Mouse (Mus musculus): ENCODE data around the gene Rassf6. TPM values are rescaled to one million over a fixed set of nuclear protein-coding genes. Genes with fewer than 3 reads are reported as not detected.

The Rassf6 gene
- total RNA-seq (2022), result not detected

DNA sequence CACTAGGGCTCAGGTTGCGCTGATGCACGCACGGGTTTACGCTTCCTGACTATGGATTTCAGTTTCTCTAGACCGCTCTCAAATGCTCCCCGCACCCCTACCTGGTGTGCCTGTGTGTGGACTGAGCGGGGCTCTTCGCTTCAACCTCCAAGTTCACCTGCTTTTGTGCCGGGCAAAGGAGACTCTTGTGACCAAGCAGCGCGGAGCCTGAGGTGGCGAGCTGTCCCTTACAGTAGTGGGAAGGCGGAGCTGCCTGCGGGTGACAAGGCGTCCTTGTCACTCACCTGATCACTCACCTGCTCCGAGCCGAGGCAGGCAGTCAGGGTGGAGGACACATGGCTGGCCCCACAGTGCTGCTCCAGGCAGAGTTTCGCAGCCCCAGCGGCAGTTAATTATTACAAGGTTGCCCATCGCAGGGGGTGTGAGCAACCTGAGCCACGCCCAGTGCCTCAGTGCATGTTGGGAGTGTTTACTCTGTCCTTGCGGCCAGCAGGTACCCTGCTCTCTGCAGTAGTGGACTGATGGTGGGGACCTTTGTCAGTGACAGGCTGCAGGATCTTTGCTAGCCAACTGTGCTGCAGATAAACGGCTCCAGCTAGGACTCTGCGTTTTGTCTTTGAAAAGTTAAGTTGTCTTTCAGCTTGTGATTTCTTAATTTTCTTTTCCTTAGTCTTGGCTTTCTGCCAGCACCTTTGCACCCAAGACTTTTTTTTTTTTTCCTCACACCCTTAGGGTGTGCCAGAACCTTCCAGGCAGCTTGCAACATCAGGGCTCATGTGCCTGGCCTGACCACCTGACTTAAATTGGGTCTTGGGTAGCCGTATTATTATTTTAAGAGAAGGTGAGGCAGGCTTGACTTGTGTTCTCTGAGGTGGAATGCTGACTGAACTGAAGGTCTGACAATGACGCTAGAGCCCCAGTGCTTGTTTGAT, at the start of gene Rassf6:
Gene Rassf6, minus strand, starts transcription at position 372 of the 932 bp plus-strand sequence.
- no peak for DNase-seq (ENCODE audit: low spot score in 2 of 2)

DNA sequence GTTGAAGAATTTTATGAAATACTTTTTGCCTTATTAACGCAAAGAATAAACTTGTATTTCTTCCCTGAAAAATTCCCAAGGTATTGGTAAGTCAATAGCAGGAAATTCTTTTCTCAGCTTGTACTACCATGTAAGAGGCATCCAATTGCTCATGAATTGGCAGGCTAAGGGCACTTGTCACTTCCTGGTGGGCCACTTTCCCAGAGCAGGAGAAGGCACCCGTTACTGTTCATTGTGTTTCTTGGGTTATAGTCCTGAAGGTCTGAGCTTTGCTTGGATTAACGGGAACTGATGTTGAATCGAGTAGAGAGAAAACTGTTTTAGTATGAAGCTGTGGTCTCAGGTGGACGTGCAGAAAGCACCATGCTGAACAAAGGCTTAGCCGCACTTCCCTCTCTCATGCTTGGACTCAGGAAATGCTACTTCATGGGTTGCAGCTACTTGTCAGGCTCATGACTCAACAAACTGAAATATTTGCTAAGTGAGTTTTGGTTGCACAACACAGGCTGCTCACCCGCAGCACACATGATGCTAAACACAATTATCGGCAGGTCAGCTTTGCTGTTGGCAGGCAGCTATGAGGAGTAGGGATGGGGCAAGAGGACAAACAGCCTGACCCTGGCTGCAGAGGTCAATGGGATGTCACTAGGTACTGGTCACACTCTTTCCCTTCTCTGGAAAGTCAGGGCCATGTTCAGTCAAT, 49.1 kb upstream of the Rassf6 start:
- DNase-seq (ENCODE audit: low spot score in 2 of 2), result no peak

DNA sequence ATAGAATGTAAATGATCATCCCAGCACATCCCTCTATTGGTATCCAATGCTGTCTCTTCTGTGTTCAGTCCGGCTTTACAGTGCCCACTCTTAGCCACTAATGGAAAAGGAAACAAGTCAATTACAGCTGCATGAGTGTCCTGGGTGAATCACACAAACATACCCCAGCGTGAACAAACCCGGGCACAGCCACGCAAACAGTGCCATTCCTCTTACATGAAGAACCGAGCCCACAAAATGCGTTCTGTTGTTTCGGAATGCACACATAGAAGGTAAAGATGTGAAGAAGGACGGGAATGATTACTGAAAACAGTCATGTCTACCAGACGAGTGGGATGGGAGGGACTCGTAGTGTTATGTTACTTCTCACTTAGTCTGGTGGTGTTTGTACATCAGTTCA, 47.5 kb upstream of the Rassf6 start:
- DNase-seq (ENCODE audit: low spot score in 2 of 2), result no peak

DNA sequence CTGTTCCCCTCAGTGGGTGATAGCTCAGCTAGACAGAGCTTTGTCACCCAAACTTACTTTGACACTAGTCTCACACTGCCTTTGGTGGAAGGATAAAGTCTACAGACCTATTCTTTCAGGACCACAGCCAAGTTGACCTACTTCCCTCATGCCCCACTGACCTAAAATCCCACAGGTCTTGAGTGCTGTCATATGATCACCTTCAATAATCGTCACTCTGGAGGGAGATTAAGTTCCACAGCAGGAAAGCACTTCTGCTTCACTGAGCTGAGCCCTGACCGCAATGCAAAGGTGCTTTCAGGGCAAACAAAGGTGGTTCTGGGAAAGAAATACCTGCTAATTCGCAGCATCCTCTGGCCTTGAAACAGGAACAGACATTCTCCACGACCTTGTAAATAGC, 44.5 kb upstream of the Rassf6 start:
- no peak for DNase-seq (ENCODE audit: low spot score in 2 of 2)

DNA sequence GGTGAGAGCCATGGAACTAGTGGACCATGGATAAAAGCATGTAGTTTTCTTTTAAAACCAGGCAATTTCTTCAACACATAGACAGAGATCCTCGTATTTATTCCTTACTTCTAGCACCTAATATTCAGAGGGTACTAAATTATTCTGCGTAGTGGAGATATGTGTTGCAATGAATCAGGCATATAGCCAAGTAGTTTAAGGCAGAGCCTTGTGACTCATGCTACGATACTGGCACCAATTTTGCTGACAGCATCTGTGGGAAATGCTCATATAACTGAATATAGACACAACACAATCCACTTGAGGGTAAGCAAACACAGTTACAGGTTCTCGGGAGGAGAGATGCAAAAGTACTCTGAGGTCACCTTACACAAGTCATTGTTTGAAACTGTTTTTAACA, 41.4 kb upstream of the Rassf6 start:
- no peak for DNase-seq (ENCODE audit: low spot score in 2 of 2)

DNA sequence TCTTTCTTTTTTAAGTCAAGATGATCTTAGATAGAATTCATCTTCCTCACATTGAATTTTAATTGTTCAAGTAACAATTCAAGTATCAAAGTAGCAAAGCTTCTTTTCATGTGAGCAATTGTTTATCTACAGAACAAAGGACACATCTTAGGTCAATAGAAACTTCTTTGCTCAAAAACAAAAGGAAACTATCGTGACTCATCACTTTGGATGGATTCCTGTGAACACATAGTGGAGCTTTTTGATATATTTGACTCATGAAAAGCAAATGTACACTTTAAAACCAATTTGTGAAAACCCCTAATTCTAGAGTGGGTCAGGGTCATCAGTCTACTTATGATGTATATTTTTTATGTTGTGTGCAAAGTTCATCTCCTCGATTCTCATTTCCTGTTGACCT, 37.1 kb upstream of the Rassf6 start:
- DNase-seq (ENCODE audit: low spot score in 2 of 2), result no peak

DNA sequence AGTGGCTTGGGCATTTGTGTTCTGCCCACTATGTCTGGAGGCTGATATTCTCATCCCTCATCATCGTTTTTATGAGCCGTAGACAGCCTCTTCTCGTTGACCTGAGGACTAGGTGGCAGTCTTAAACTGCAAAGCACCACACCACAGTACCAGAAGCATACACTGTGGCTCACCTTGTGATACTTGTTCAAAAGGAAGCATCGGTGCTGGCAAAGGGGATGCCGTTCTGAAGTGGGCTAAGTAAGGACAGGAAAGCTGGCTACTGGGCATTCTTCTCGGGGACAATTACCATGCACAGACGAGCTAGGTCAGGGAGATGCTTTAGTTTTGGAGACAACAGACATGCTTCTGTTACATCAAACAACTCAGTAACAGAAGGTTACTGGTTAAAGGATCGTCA, 21.4 kb upstream of the Rassf6 start:
- no peak for DNase-seq (ENCODE audit: low spot score in 2 of 2)

DNA sequence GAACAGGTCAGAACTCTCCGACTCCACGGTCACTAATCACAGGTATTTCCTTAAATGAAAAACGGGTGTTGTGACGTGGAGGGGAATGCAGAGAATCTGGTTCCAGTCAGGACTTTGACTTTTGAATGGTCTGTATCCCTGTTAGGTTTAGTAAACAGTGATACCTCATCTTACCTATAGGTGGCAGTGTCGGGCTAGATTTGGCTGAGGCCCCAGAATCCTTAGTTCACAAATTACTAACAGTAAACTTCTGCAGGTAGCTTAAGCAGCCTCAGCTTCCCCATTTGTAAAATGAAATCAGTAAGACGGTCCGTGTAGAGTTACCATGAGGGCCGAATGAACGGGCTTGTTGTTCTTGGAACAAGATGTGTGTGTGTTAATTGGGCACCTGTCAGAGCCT, 21.0 kb upstream of the Rassf6 start:
- no peak for DNase-seq (ENCODE audit: low spot score in 2 of 2)

DNA sequence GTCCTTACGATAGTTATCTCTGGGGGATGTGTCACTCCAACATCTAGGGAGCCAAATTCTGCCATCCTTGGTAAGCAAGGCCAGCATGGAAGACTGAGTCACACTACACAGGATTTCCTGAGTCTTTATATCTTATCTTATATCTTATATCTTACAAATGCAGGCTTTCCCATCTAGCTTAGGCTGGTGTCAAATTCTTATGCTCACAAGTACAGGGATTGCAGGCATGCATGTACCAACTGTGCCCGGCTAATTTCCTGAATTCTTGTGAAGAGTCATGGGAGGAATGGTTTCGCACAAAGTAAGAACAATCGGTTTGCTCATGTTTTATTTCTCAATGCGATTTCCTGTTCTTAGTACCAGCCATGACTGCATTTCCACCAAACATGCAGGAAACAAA, 20.0 kb upstream of the Rassf6 start:
- DNase-seq (ENCODE audit: low spot score in 2 of 2), result no peak

DNA sequence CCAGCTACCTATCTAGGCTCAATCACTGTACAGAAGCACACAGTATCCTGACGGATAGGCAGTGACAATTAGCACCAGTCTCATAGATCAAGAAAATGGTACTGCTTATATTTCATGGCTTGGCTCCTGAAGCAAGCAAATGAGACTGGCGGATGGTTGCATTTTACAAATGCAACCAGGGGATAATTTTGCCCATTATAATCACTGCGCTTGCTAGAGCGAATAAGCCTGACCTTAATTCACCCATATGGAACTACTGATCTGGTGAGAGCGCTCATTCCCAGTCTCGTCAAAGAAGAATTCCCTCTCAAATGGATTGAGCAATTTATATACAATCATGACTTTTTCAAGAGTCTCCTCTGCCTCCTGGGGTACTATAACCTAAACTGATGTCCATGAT, 16.2 kb upstream of the Rassf6 start:
- DNase-seq (ENCODE audit: low spot score in 2 of 2), result no peak

DNA sequence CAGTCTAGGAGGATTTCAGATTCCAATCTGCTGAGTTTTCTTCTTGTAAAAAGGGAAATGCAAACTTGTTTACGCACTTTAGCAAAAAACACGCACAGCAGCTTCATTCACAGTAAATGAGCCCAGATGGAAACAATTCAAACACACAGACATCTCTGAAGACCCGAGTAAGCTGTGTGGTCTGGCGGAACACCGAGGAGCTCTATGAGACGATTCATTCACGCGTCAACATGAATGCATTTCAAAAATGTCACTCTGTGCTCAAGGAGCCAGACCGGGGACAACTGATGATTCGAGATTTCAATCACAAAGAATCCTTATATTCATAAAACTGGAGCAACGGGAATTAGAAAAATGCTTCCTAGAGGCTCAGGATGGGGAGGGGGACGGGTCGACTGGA, 15.4 kb upstream of the Rassf6 start:
- no peak for DNase-seq (ENCODE audit: low spot score in 2 of 2)

DNA sequence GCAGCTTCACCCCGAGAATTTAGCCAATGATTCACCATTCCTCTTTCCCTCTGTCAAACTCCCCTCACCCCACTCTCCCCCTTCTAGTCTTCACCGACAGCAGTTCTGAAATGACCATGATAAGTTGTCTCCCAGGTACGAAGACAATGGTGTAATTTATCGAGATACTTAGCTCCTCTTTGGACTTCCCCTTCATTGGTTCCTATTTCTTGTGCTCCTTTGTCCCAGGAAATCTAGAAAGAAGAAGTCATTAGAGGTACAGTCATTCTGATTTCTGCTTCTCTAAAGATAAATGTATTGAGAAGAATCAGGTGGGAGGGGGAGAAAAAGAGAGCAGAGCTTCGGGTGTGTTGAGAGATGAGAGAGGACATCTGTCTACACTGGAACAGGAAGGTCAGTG, 14.3 kb upstream of the Rassf6 start:
- DNase-seq (ENCODE audit: low spot score in 2 of 2), result no peak

DNA sequence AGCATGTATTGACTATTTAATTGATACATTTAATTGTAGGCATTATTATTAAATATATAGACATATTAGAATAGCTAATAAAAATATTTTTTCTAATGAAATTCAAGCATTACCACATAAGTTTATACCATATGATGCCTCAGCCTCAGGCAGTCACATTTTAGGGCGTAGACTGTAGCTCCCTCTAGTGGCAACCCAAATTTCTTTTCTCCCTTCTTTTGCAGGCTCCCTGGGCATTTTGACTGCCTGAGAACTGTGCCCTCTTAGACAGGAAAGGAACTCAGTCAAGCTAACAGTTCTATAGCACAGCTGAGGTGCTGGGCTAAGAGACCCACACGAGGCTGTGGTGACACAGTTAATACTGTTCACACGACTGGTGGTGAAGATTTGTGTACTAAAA, 12.3 kb upstream of the Rassf6 start:
- no peak for DNase-seq (ENCODE audit: low spot score in 2 of 2)

DNA sequence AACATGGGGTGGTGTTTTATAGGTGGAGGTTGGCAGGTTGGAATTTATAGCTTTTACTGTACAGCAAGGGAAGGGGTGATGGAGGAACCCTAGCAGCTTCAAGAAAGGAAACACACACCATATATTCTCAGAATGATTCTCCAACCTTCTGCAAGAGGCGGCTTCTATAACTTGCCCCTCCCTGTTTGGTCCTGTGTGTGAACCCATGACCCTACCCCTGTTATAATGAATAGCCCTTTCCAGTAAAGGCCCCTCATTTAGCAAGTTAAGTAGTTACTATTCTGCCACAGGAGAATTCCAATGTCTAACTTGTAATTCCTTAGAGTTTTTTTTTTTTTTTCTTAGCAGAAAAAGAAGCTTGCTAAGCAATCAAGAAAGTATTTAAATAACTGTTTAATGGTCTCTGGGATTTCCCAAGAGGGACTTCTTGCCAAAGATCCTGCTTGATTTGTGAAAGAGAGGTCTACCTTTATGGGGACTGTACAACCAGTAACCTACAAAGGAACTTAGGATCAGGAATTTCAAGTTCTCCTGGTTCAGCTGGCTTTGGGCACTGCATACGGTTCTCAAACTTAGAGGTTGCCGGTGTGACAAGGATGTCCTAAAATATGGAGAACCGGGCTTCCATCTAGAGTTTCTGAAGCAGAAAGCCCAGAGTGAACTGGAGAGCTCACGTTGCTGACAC, 10.2 kb upstream of the Rassf6 start:
- DNase-seq (ENCODE audit: low spot score in 2 of 2), result no peak

DNA sequence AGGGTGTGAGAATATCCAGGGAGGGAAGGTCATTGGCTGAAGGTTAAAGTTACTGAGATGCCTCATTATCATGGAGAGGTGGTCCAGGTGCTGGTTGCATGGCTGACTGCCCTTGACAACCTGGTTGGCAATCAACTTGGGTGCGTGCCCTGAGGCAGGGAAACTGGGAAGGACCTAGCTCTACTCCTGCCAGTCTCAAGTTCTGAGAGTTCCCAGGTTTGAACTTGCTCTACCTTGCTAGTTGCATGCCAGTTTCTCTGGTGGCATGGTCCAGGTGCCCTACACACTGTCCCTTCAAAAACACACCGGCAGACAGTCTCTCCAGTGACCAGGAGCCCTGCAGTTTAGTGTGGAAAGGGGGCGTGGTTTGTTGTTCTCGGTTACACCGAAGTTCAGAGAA, 7.0 kb upstream of the Rassf6 start:
- DNase-seq (ENCODE audit: low spot score in 2 of 2), result no peak

DNA sequence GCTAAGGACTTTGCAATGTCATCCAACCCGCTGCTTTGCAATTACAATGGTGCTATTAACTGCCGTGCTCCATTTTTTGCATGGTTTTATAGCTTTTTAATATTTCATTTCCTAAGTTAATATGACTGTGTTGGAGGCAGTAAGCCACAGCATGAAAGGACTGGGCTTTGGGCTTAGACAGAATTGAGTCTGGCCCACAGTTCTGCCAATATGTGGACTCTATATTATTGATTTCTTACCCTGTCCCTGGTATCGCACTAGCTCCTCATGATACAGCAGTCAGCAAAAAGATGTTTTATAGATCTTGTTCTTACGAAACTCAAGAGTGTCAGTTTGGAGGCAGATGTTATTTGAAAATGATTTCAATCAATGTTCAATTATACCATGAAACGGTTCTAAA, 5.9 kb upstream of the Rassf6 start:
- DNase-seq (ENCODE audit: low spot score in 2 of 2), result no peak

DNA sequence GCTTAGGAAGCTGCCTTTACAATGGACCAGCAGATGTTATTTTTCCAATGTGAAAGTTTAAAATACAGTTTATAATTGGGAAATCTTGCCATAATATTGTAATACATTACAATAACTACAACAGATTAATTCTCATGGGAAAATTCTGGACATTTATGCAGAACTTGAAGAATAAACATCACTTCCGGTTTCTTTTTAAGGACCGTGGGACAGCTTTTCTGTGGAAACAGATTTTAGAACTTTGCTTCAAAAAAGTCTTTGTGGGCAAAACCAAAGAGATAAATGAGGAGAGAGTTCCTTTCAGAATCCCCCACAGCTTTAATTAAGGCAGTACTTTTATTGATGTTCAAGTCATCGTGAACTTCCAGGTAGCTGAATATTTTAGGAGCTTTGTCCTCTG, 5.1 kb upstream of the Rassf6 start:
- no peak for DNase-seq (ENCODE audit: low spot score in 2 of 2)

DNA sequence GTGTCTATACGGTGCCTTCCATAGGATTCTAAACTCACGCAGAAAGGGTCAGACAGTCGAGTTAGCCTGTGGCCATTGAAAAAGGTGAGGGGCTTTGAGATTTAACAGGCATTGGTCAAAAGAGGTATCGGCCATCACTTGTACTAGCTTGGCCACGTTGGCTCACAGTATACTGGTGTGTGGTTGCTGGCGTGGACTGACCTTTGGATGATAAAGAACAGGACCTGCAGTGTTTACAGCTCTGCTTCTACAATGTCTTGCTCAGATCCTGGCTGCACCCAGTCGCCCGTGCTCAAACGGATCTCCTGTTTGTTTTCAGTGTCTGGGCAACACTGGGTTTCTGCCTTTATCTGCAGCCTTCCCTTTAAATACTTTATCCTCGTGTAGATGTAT, 757 bp upstream of the Rassf6 start:
- DNase-seq (ENCODE audit: low spot score in 2 of 2), result no peak

DNA sequence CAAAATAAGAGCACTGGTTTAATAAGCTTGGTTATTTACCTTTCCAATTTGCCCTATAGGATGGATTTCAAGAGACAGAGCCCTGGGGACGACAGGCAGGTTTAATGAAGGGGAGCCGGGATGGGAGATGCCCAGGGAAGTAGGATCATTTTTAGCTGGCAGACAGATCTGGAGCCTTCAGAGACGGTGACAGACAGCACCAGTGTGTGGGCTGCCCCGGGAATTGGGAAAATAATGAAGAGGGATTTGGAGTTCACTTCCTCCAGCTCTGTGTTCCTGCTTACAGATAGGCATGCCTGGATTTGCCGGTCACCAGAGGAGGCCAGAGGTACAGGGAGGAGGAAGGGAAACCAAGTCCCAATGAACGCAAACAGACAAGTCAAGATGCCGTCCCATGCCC, 5.6 kb downstream of the Rassf6 start:
- DNase-seq (ENCODE audit: low spot score in 2 of 2), result no peak

DNA sequence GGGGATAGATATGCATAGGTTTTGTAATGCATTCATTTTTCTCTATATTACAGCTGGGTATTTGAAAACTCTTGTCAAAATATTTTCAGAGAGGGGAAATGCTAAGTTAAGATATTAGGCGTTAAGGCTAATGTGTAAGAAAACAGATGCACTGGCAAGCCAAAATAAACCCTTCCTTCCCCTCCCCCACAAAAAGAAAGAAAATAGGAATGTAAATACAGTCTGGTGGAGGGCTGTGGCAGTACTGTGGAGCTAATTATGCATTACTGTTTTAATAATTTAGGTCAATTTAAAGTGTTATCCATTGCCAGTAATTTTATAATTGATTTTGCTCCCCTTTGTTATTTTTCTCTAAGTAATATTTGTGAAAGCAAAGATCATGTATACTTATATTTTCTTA, 11.9 kb downstream of the Rassf6 start:
- no peak for DNase-seq (ENCODE audit: low spot score in 2 of 2)

DNA sequence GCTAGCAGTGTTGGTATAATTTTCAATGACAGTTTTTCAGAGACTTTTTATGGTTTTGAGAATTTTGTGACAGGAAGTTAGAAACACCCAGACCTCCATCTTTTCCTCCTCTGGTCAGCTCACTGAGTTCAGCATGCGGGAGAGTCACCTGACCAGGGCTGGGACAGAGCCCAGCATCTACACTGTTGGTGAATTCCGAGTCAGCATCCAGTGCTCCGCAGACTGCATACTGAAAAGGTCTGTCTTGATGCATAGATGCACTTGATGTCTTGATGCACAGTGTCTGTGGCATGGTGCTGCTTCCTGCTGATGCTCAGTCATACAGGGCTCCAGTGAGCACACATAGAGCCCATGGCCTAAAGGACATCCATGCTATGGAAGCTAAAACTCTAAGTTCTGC, 12.4 kb downstream of the Rassf6 start:
- DNase-seq (ENCODE audit: low spot score in 2 of 2), result no peak

DNA sequence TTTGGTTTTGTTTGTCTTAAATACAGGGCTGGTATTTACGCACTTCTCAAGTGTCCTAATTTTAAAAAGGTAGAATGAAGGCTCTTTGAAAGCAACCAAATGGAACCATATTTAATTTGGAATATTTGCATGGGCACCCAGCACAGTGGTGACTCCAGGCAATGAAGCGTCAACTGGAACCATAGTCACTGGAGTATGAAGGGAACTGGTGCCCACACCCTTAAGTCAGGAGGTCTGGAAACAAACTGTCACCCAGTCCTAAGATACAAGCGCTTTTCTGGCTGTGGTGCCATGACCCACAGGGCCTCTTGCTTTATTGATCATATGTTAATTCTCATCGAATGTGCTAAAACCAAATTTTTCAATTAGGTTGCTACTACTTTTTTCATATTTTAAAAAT, 13.0 kb downstream of the Rassf6 start:
- no peak for DNase-seq (ENCODE audit: low spot score in 2 of 2)
